Mouse (Mus musculus) midbrain, embryonic 11.5 days (tissue): ENCODE results near the gene Atp9a. TPM values are rescaled to one million over a fixed set of nuclear protein-coding genes. Genes with fewer than 3 reads are reported as not detected.

Experiments used
- ATAC-seq: fragments of 200-750 bp; cut with Nextera tagmentation; 2 replicates; pipeline ENCODE4 v1.8.0; 2017; ENCODE audit warnings: moderate TSS enrichment, moderate library complexity; ENCODE audit not compliant: low FRiP score
- DNase-seq: peaks from one replicate; pipeline ENCODE4 v3.0.0; 2015; ENCODE audit warnings: low spot score; ENCODE audit errors: missing footprints
- H3K27ac ChIP-seq: fragments of 300-500 bp; sonication (generic); 2 replicates; pipeline ENCODE4 v1.5.1; 2014; ENCODE audit warnings: low read depth, low read length
- H3K27me3 ChIP-seq: fragments of 300-500 bp; sonication (generic); 2 replicates; pipeline ENCODE4 v1.6.1; 2014; ENCODE audit warnings: mild to moderate bottlenecking, low read length, moderate library complexity, mixed read lengths; ENCODE audit not compliant: control insufficient read depth, insufficient read depth
- H3K36me3 ChIP-seq: fragments of 300-500 bp; sonication (generic); 2 replicates; pipeline ENCODE4 v1.6.1; 2014; ENCODE audit warnings: mild to moderate bottlenecking, low read length, moderate library complexity, mixed read lengths; ENCODE audit not compliant: control insufficient read depth, insufficient read depth
- H3K4me1 ChIP-seq: fragments of 300-500 bp; sonication (generic); 2 replicates; pipeline ENCODE4 v1.6.1; 2014; ENCODE audit warnings: low read length; ENCODE audit not compliant: control insufficient read depth, insufficient read depth
- H3K4me2 ChIP-seq: fragments of 300-500 bp; sonication (generic); 2 replicates; pipeline ENCODE4 v1.6.1; 2014; ENCODE audit warnings: mild to moderate bottlenecking, moderate library complexity
- H3K4me3 ChIP-seq: fragments of 300-500 bp; sonication (generic); 2 replicates; pipeline ENCODE4 v1.5.1; 2014; ENCODE audit warnings: low read depth, low read length
- H3K9ac ChIP-seq: fragments of 300-500 bp; sonication (generic); 2 replicates; pipeline ENCODE4 v1.6.1; 2014; ENCODE audit warnings: low read length
- H3K9me3 ChIP-seq: fragments of 300-500 bp; sonication (generic); 2 replicates; pipeline ENCODE4 v1.6.1; 2016; ENCODE audit warnings: low read length; ENCODE audit not compliant: control insufficient read depth
- WGBS: fragments of 180-500 bp; shearing (Covaris S2); extraction: QIAGEN DNeasy Blood & Tissue Kit; methylation state at CpG from one replicate; pipeline ENCODE4 v1.1.7; 2014; 5-methylcytosine and 5-hydroxymethylcytosine counted together
- polyA plus RNA-seq: library from polyadenylated mRNA; unstranded; fragments of >200 nt; fragmentation: Nextera tagmentation; extraction: Ambion mirVana; gene quantifications from 2 replicates; pipeline ENCODE4 v1.2.1, GENCODE M21; 2014

Gene Atp9a
- polyA plus RNA-seq, 1 experiment from 2014 or later, result 16.8 TPM

DNA sequence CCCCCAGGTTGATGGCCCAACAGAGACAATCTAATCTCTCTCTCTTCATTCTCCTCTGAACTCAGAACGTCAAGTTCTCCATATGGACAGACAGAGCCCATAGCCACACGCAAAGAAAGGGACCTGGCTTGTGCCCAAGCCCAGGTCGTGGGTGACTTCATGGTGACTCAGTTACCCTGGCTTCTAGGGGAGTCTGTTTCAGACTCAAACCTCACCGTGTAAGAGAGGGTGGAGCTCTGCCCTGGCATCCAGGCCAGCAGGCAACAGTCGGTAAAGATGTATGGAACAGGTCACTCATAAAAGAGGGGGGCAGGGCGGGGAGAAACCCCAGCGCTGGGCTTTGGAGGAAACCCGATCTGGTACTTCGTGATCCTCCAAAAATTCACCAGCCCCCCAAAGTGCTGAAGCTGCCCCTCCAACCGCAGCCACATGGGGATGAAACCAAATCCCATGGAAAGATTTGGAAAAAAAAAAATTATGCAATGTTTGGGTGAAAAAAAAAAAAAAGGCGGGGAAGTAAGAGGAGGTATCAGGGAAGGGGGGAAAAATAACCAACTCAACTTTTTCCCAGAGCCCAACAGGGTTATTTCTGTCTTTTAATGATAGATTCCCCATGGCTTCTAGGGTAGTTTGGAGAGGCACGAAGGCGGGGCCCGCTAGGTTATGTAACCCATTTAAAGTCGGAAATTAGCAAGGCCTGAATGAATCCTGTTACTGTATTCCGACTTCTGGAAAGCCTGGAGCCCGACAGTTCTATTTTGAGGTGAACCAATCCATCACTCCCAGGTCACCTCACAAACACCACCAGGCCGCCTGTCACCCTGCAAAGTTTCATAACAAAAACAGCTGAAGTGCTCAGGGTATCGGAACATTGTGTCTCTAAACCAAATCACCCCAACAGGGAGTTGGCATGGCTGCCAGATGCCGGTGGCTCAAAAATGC lies 114.1 kb downstream of the Atp9a start:
- no peak overlapping the region for H3K4me2 ChIP-seq
- no peaks in the 10 kb centered on the region for H3K36me3 ChIP-seq
- peaks cover 3% of the 10 kb centered on the region for H3K4me1 ChIP-seq
- WGBS, result 73% methylated on average over 20 of the region's 20 CpGs
- no peaks in the 10 kb centered on the region; the same call in 1 of the 2 replicates for H3K9me3 ChIP-seq
- H3K9ac ChIP-seq, result no peak overlapping the region
- H3K27ac ChIP-seq, result no peak overlapping the region
- H3K4me3 ChIP-seq, result no peak overlapping the region
- DNase-seq (no peak), ATAC-seq (no peak)
- H3K27me3 ChIP-seq, result no peaks in the 10 kb centered on the region

- DNase-seq (no peak), ATAC-seq (peak; percentile 70)
- Histone ChIP-seq H3K27ac (peak overlapping the region; percentile 59), H3K9me3 (no peaks in the 10 kb centered on the region; the same call in 1 of the 2 replicates), H3K27me3 (no peaks in the 10 kb centered on the region), H3K4me3 (no peak overlapping the region), H3K36me3 (no peaks in the 10 kb centered on the region), H3K9ac (no peak overlapping the region), H3K4me1 (peaks cover 3% of the 10 kb centered on the region), H3K4me2 (no peak overlapping the region)
- 70% methylated on average over 9 of the region's 9 CpGs for WGBS
These were observed 115.8 kb downstream of the Atp9a start for GRCm38 (mm10) chr2:168626385-168626784.

DNA sequence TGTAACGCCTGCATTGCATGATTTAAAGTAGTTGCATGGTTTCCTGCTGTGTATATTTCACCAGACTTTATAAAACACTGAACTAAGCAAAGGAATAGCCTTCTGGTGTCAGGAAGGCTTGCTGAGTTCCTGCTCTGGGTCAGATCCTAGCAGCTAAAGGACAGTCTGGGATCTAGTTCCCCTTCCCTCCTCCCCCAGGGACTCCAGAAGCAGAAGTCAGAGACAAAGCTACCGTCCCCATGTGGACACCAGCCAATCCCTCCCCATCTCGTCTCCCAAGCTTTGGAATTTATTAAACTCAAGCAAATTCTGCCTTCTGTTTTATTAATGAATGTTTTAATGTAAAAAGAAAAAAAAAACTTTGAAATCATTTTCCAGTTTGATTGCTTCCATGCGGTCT lies 117.1 kb downstream of the Atp9a start:
- H3K4me3 ChIP-seq, result no peak overlapping the region
- H3K9ac ChIP-seq, result no peak overlapping the region
- no peak overlapping the region for H3K27ac ChIP-seq
- ATAC-seq (no peak), DNase-seq (no peak)
- 79% methylated on average over 4 of the region's 4 CpGs for WGBS
- no peaks in the 10 kb centered on the region for H3K36me3 ChIP-seq
- H3K9me3 ChIP-seq, result no peaks in the 10 kb centered on the region; the same call in 1 of the 2 replicates
- peaks cover 3% of the 10 kb centered on the region for H3K4me1 ChIP-seq
- H3K27me3 ChIP-seq, result no peaks in the 10 kb centered on the region
- no peak overlapping the region for H3K4me2 ChIP-seq

DNA sequence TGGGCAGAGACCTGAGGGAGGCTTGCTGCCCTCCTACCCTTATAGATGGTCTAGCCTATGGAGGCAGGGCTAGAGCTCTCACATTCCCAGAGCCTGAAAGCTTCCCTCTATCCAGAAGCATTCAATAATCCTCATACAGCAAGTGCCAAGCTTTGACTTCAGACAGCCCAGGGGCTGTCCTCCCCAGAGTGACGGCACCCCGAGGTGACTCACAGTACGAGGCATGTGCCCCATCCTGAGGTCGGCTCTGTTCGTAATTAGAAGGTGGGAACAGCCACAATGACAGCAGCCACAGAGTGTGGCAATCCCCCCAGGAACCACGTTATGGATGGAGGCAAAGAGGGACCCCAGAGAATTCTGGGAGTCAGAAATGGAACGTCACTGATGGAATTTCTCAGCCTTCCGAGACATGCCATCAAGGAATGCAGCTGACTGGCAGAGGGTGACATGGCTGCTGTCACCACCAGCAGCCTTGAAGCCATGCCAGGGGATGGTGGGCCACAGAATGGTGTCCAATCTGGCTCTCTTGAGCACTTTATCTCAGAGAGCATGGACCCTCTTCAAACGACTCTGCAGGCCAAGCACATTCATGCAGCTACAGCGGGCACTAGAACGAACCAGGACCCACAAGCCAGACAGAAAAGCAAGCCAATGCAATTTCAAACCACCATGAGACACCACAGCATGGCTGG lies 121.0 kb downstream of the Atp9a start:
- Histone ChIP-seq H3K9me3 (no peaks in the 10 kb centered on the region; the same call in 1 of the 2 replicates), H3K9ac (no peak overlapping the region), H3K4me2 (no peak overlapping the region), H3K27ac (no peak overlapping the region), H3K4me1 (no peaks in the 10 kb centered on the region; the same call in 1 of the 2 replicates), H3K36me3 (no peaks in the 10 kb centered on the region), H3K27me3 (no peaks in the 10 kb centered on the region), H3K4me3 (no peak overlapping the region)
- no peak for ATAC-seq
- DNase-seq, result no peak
- WGBS, result 79% methylated on average over 11 of the region's 11 CpGs

GRCm38 (mm10) chr2:168618205-168618717 lies 123.9 kb downstream of the Atp9a start:
- 84% methylated on average over 15 of the region's 15 CpGs for WGBS
- Histone ChIP-seq H3K27ac (no peak overlapping the region), H3K4me1 (peaks cover 6% of the 10 kb centered on the region; the same call in 1 of the 2 replicates), H3K4me3 (no peak overlapping the region), H3K9ac (no peak overlapping the region), H3K4me2 (no peak overlapping the region), H3K36me3 (no peaks in the 10 kb centered on the region), H3K27me3 (no peaks in the 10 kb centered on the region), H3K9me3 (no peaks in the 10 kb centered on the region; the same call in 1 of the 2 replicates)
- DNase-seq (no peak), ATAC-seq (no peak)

DNA sequence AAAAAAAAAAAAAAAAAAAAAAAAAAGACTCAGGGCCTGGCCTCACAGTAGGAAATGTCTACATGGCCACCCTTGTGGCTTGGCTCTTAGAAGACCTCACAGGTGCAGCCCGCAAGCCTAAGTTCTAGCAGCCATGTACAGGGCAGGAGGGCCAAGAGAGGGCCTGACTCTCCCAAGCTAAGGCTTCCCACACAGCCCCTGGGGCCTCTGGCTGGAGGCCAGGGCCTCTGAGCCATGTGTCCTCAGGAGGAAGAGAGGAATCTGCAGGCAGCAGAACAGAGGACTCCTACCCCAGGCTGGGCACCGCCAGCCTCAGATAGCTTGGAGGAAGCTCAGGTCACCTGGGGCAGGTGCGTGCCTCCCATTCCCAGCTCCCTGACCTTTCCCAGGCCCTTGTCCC lies 127.0 kb downstream of the Atp9a start:
- Histone ChIP-seq H3K4me3 (no peak overlapping the region), H3K27ac (no peak overlapping the region), H3K27me3 (no peaks in the 10 kb centered on the region), H3K36me3 (no peaks in the 10 kb centered on the region), H3K4me1 (peaks cover 8% of the 10 kb centered on the region; the same call in 1 of the 2 replicates), H3K4me2 (no peak overlapping the region), H3K9me3 (no peaks in the 10 kb centered on the region), H3K9ac (no peak overlapping the region)
- WGBS, result 87% methylated on average over 3 of the region's 3 CpGs
- ATAC-seq, result no peak
- DNase-seq, result no peak

- Histone ChIP-seq H3K4me2 (no peak overlapping the region), H3K27me3 (no peaks in the 10 kb centered on the region), H3K9ac (no peak overlapping the region), H3K9me3 (no peaks in the 10 kb centered on the region), H3K4me1 (peaks cover 8% of the 10 kb centered on the region; the same call in 1 of the 2 replicates), H3K36me3 (no peaks in the 10 kb centered on the region), H3K27ac (no peak overlapping the region; the same call in 1 of the 2 replicates), H3K4me3 (no peak overlapping the region)
- WGBS, result 73% methylated on average over 18 of the region's 18 CpGs
- DNase-seq (no peak), ATAC-seq (peak; percentile 53; the same call in 1 of the 2 replicates)
These were observed 127.9 kb downstream of the Atp9a start for GRCm38 (mm10) chr2:168614170-168614872.

DNA sequence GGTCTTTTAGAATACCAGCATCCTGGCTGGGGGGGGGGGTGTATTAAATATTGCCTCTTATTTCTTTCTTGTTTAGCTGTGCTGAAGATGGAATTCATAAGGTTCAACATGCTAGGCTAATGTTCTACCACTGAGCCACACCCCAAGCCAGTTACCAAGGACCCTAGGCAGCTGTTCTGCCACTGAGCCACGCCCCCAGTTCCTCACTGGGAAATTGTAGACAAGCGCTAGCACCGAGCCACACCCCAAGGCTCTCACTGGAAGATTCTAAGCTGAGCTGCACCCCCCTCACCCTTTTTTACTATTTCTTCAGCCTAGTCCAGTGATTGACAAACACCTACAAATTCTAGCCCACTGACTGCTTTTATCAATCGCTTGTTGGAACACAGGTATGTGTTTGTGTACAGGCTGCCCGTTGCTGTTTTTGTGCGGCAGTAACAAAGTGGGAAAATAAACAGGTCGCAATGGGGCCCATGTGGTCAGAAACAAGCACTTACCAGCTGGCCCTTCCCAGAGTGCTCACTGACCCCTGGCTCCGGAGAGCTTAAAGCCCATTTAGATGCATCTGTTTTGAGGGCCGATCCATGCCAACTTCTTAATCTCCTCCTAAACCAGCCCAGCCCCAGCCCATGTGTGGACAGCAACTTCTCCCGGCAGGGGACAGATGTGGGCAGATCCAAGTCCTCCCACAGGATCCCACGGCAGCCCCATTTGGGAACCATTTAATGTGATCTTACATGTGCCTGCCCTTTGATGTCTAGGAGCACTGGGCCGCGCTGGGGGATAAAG lies 128.9 kb downstream of the Atp9a start:
- no peak overlapping the region for H3K4me2 ChIP-seq
- WGBS, result 33% methylated on average over 13 of the region's 13 CpGs
- no peak for DNase-seq
- no peak overlapping the region for H3K27ac ChIP-seq
- no peaks in the 10 kb centered on the region for H3K27me3 ChIP-seq
- no peak overlapping the region for H3K4me3 ChIP-seq
- no peaks in the 10 kb centered on the region for H3K9me3 ChIP-seq
- 0 out of 2 replicates have a peak, but pooled peaks have one; percentile 38 for ATAC-seq
- no peak overlapping the region for H3K9ac ChIP-seq
- no peaks in the 10 kb centered on the region for H3K36me3 ChIP-seq
- H3K4me1 ChIP-seq, result peaks cover 8% of the 10 kb centered on the region; the same call in 1 of the 2 replicates
